14 mouse cellular contexts compared by ENCODE assay signal in genomic region chr5:129545787-129546186, GRCm38 (mm10). TPM values are rescaled to one million over a fixed set of nuclear protein-coding genes. Genes with fewer than 3 reads are reported as not detected.
DNase-seq lines count a peak whose midpoint lies in the region; ATAC-seq and TF ChIP-seq lines count a peak whose summit lies in the region.
"Had no signal": no experiment of that assay in that cellular context is flagged by ENCODE, and none has a peak within 500 bp of the region (broad histone marks: within the 10 kb centered on the region; RNA-seq: fewer than 3 reads in every experiment).

No protein-coding gene starts in this region.

- ATAC-seq in frontal cortex, adult (ENCODE audit: low TSS enrichment) = peak; percentile 74; the same call in 1 of the 2 replicates

- no peak overlapping the region for H3K4me3 ChIP-seq in layer of hippocampus, adult 2 months
- H3K4me3 ChIP-seq: hindbrain, embryonic 15.5 days; liver, embryonic 15.5 days; neural tube, embryonic 15.5 days had no signal

- no peak for TF ChIP-seq CTCF in layer of hippocampus, adult 2 months (conservative IDR thresholded peaks at IDR 0.05)

- peak overlapping the region; percentile 77 for H3K27ac ChIP-seq in layer of hippocampus, adult 2 months
- H3K27ac ChIP-seq: hindbrain, embryonic 15.5 days; liver, embryonic 15.5 days; neural tube, embryonic 15.5 days had no signal

- DNase-seq in frontal cortex, postnatal 10 days (ENCODE audit: low spot score in 2 of 2) = no peak
- DNase-seq in layer of hippocampus, adult 2 months (ENCODE audit: low spot score in 2 of 2) = peak; percentile 56 to 80
- no peak for DNase-seq in layer of hippocampus, postnatal 36 days
- peak; percentile 72 for DNase-seq in right cerebral cortex, postnatal 10 days (ENCODE audit: low spot score in 2 of 2)
- DNase-seq in right cerebral cortex, postnatal 25 days = no peak
- DNase-seq in Muller cell, postnatal 12 days (ENCODE audit: inconsistent ontology term) = no peak
- no peak for DNase-seq in adrenal gland, adult 8-10 months
- DNase-seq: heart, adult 11 months; thymus, postnatal 25 days had no signal

RNA-seq across cellular contexts. Expression of gene Mmp17, which starts 38.2 kb away (rescaled TPM):
- 100 to 1,000 TPM; 126 to 133 TPM for total RNA-seq in layer of hippocampus, adult 2 months (2021)
- total RNA-seq in layer of hippocampus, postnatal 36 days (2021) = 100 to 1,000 TPM; 128 to 136 TPM
- total RNA-seq in adrenal gland, adult 8-10 months (2022) = 1 to 10 TPM in 3 of 4 experiments, under 1 TPM in 1; 0.70 to 1.7 (median 1.2) TPM
- total RNA-seq: megakaryocyte-erythroid progenitor cell, adult 5-6 weeks had no signal

RNA-seq across cellular contexts. Expression of gene Sfswap, which starts 44.8 kb away (rescaled TPM):
- 100 to 1,000 TPM; 129 to 147 TPM for total RNA-seq in layer of hippocampus, adult 2 months (2021)
- 100 to 1,000 TPM; 121 to 142 TPM for total RNA-seq in layer of hippocampus, postnatal 36 days (2021)
- 100 to 1,000 TPM in 1 of 4 experiments, 10 to 100 TPM in 3; 46.9 to 101 (median 65.6) TPM for total RNA-seq in adrenal gland, adult 8-10 months (2022)

Comparison
In these comparisons a context has a peak if more than half of its experiments do, and no peak if none do; other contexts are left out.
1. DNase-seq: peak in layer of hippocampus, adult 2 months (2 of 2) and right cerebral cortex, postnatal 10 days (2 of 2); none in frontal cortex, postnatal 10 days (0 of 2), layer of hippocampus, postnatal 36 days (0 of 2), right cerebral cortex, postnatal 25 days (single experiment), Muller cell, postnatal 12 days (single experiment) and adrenal gland, adult 8-10 months (single experiment).
2. RNA of gene Mmp17, which starts 38.2 kb away (total RNA-seq): 128 to 136 TPM in layer of hippocampus, postnatal 36 days and 126 to 133 TPM in layer of hippocampus, adult 2 months; 0.70 to 1.7 TPM in adrenal gland, adult 8-10 months; every median in the first group is over 10 times any median in the second.